Comparison of ENCODE assay signal across 8 mouse cellular contexts in the genomic region with DNA sequence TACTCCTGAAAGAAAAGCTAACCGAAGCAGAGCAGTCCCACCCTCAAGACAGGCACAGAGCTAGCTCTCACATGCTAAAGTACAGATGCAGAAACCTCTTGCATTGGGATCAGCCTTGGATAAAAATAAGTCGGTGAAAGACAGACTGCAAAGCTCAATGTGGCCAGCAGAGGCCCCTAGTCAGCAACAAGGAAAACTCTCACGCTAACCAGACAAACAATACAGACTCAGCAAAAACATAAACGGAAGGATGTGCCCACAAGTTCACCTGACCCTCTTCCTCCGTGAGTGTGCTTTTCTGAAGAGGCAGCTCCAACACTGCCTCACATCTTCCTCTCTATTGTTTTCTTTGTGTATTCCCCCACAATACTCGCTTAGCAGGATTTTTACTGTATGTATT.
A peak's percentile ranks its signal among the peaks of the same experiment; 100 is the strongest.
DNase-seq lines count a peak whose midpoint lies in the region; ATAC-seq and TF ChIP-seq lines count a peak whose summit lies in the region.

No protein-coding gene starts in this region.

- H3K79me3 ChIP-seq in C2C12 (ENCODE audit: low read depth): no peaks in the 10 kb centered on the region

- no peak for ATAC-seq in embryonic facial prominence, embryonic 13.5 days (ENCODE audit: insufficient number of reproducible peaks, insufficient read depth, low FRiP score, low TSS enrichment, low read depth)
- peak; percentile 38; the same call in 1 of the 2 replicates for ATAC-seq in kidney, embryonic 14.5 days (ENCODE audit: low FRiP score, low TSS enrichment)
- ATAC-seq in limb, embryonic 13.5 days (ENCODE audit: low FRiP score, low read depth): no peak
- peak; percentile 47 for ATAC-seq in midbrain, embryonic 16.5 days

- 13% methylated on average over 6 of the region's 6 CpGs for WGBS in embryonic facial prominence, embryonic 13.5 days
- 17% methylated on average over 6 of the region's 6 CpGs for WGBS in heart, embryonic 10.5 days
- 14% methylated on average over 6 of the region's 6 CpGs for WGBS in kidney, embryonic 14.5 days
- 22% methylated on average over 6 of the region's 6 CpGs for WGBS in limb, embryonic 13.5 days
- WGBS in midbrain, embryonic 16.5 days: 12% methylated on average over 6 of the region's 6 CpGs

- no peaks in the 10 kb centered on the region for H3K36me3 ChIP-seq in C2C12 (ENCODE audit: control insufficient read depth, insufficient read depth)
- H3K36me3 ChIP-seq in embryonic facial prominence, embryonic 13.5 days: no peaks in the 10 kb centered on the region
- no peaks in the 10 kb centered on the region for H3K36me3 ChIP-seq in heart, embryonic 10.5 days
- H3K36me3 ChIP-seq in kidney, embryonic 14.5 days (ENCODE audit: control insufficient read depth, insufficient read depth, low read length): no peaks in the 10 kb centered on the region
- H3K36me3 ChIP-seq in limb, embryonic 13.5 days: no peaks in the 10 kb centered on the region
- H3K36me3 ChIP-seq in midbrain, embryonic 16.5 days (ENCODE audit: control insufficient read depth, insufficient read depth, low read length): no peaks in the 10 kb centered on the region

- H3K79me2 ChIP-seq in C2C12 (ENCODE audit: control insufficient read depth, insufficient read depth): no peaks in the 10 kb centered on the region

- peak overlapping the region; percentile 44 for H3K4me2 ChIP-seq in embryonic facial prominence, embryonic 13.5 days
- peak overlapping the region; percentile 17; the same call in 1 of the 2 replicates for H3K4me2 ChIP-seq in kidney, embryonic 14.5 days (replicated peaks; ENCODE audit: low read depth, low read length)
- peak overlapping the region; percentile 39 for H3K4me2 ChIP-seq in limb, embryonic 13.5 days (replicated peaks)
- peak overlapping the region; percentile 55 for H3K4me2 ChIP-seq in midbrain, embryonic 16.5 days (ENCODE audit: low read length)

- H3K9me3 ChIP-seq in embryonic facial prominence, embryonic 13.5 days: no peaks in the 10 kb centered on the region
- H3K9me3 ChIP-seq in heart, embryonic 10.5 days: no peaks in the 10 kb centered on the region
- H3K9me3 ChIP-seq in kidney, embryonic 14.5 days (ENCODE audit: control insufficient read depth, low read length): no peaks in the 10 kb centered on the region
- H3K9me3 ChIP-seq in limb, embryonic 13.5 days: no peaks in the 10 kb centered on the region
- no peaks in the 10 kb centered on the region for H3K9me3 ChIP-seq in midbrain, embryonic 16.5 days (replicated peaks; ENCODE audit: control insufficient read depth, low read length, poor library complexity, severe bottlenecking)

- H3ac ChIP-seq in C2C12 (ENCODE audit: control insufficient read depth, insufficient read length, low read depth): no peak overlapping the region

- H3K27me3 ChIP-seq in C2C12 (ENCODE audit: control insufficient read depth, insufficient read depth, insufficient read length): no peaks in the 10 kb centered on the region
- H3K27me3 ChIP-seq in embryonic facial prominence, embryonic 13.5 days: no peaks in the 10 kb centered on the region
- no peaks in the 10 kb centered on the region for H3K27me3 ChIP-seq in heart, embryonic 10.5 days (ENCODE audit: insufficient read depth, poor library complexity, severe bottlenecking)
- H3K27me3 ChIP-seq in kidney, embryonic 14.5 days (ENCODE audit: control insufficient read depth, insufficient read depth, low read length): no peaks in the 10 kb centered on the region
- H3K27me3 ChIP-seq in limb, embryonic 13.5 days: no peaks in the 10 kb centered on the region
- no peaks in the 10 kb centered on the region for H3K27me3 ChIP-seq in midbrain, embryonic 16.5 days (ENCODE audit: control insufficient read depth, insufficient read depth, low read depth, low read length)

- DNase-seq in adrenal gland, postnatal 25 days: peak; percentile 32
- DNase-seq in heart, embryonic 10.5 days (ENCODE audit: low spot score): peak; percentile 87
- DNase-seq in spleen, postnatal 4 days (ENCODE audit: low spot score in 2 of 2): peak; percentile 76 to 82

- peak; percentile 10 for TF ChIP-seq CTCF in C2C12 (IDR thresholded peaks at IDR 0.05; ENCODE audit: control insufficient read depth, insufficient read depth, insufficient read length)

- no peaks in the 10 kb centered on the region for H3K4me1 ChIP-seq in embryonic facial prominence, embryonic 13.5 days
- H3K4me1 ChIP-seq in heart, embryonic 10.5 days: no peaks in the 10 kb centered on the region; the same call in 1 of the 2 replicates
- H3K4me1 ChIP-seq in kidney, embryonic 14.5 days (ENCODE audit: control insufficient read depth, insufficient read depth, low read length): 0 out of 2 replicates have a peak, but pooled peaks cover under 1% of the 10 kb centered on the region
- no peaks in the 10 kb centered on the region for H3K4me1 ChIP-seq in limb, embryonic 13.5 days
- no peaks in the 10 kb centered on the region for H3K4me1 ChIP-seq in midbrain, embryonic 16.5 days (ENCODE audit: control insufficient read depth, insufficient read depth, low read length)

- H3K27ac ChIP-seq in embryonic facial prominence, embryonic 13.5 days: no peak overlapping the region
- H3K27ac ChIP-seq in heart, embryonic 10.5 days: no peak overlapping the region
- H3K27ac ChIP-seq in kidney, embryonic 14.5 days (ENCODE audit: low read depth, low read length): no peak overlapping the region
- no peak overlapping the region for H3K27ac ChIP-seq in limb, embryonic 13.5 days
- no peak overlapping the region for H3K27ac ChIP-seq in midbrain, embryonic 16.5 days (ENCODE audit: low read length)

- no peak overlapping the region for H3K4me3 ChIP-seq in C2C12 (ENCODE audit: insufficient read depth, poor library complexity, severe bottlenecking)
- H3K4me3 ChIP-seq in embryonic facial prominence, embryonic 13.5 days: 0 out of 2 replicates have a peak overlapping the region, but pooled peaks have one; percentile 13
- H3K4me3 ChIP-seq in heart, embryonic 10.5 days: peak overlapping the region; percentile 31; the same call in 1 of the 2 replicates
- no peak overlapping the region for H3K4me3 ChIP-seq in kidney, embryonic 14.5 days (ENCODE audit: low read length)
- H3K4me3 ChIP-seq in limb, embryonic 13.5 days: no peak overlapping the region; the same call in 1 of the 2 replicates
- H3K4me3 ChIP-seq in midbrain, embryonic 16.5 days (ENCODE audit: low read depth, low read length): peak overlapping the region; percentile 22

- no peak overlapping the region for H3K9ac ChIP-seq in embryonic facial prominence, embryonic 13.5 days
- H3K9ac ChIP-seq in kidney, embryonic 14.5 days (ENCODE audit: low read depth, low read length): no peak overlapping the region
- no peak overlapping the region for H3K9ac ChIP-seq in limb, embryonic 13.5 days
- H3K9ac ChIP-seq in midbrain, embryonic 16.5 days (ENCODE audit: low read depth, low read length): peak overlapping the region; percentile 38; the same call in 1 of the 2 replicates

TF ChIP-seq in C2C12, 6 proteins besides CTCF, POLR2A, EP300 and RAD21:
- no peak for TF ChIP-seq MAX (IDR thresholded peaks at IDR 0.05)
- no peak for TF ChIP-seq MYOD1 (IDR thresholded peaks at IDR 0.05; ENCODE audit: control insufficient read depth, insufficient read length, low read depth)
- TF ChIP-seq USF1 (IDR thresholded peaks at IDR 0.05; ENCODE audit: low read depth): no peak
- no peak for TF ChIP-seq FOSL1 (IDR thresholded peaks at IDR 0.05; ENCODE audit: insufficient read depth, low read length, poor library complexity, severe bottlenecking)
- no peak for TF ChIP-seq MYOG (IDR thresholded peaks at IDR 0.05; ENCODE audit: control insufficient read depth, extremely low read depth, insufficient read length)
- no peak for TF ChIP-seq CEBPB (IDR thresholded peaks at IDR 0.05; ENCODE audit: low read depth)

Comparison
In these comparisons a context has a peak if more than half of its experiments do, and no peak if none do; other contexts are left out.
1. H3K4me3 ChIP-seq: peak in embryonic facial prominence, embryonic 13.5 days (single experiment), heart, embryonic 10.5 days (single experiment) and midbrain, embryonic 16.5 days (single experiment); none in C2C12 (single experiment), kidney, embryonic 14.5 days (single experiment) and limb, embryonic 13.5 days (single experiment).
2. DNase-seq: peak in every context shown above with its lines; median percentile 87 in heart, embryonic 10.5 days; 79 in spleen, postnatal 4 days; 32 in adrenal gland, postnatal 25 days.
3. ATAC-seq: peak in kidney, embryonic 14.5 days (single experiment) and midbrain, embryonic 16.5 days (single experiment); none in embryonic facial prominence, embryonic 13.5 days (single experiment) and limb, embryonic 13.5 days (single experiment).
4. Peak in every context shown above with its lines, with median percentiles within 50 percentile points of each other: H3K4me2 ChIP-seq.